Mouse (Mus musculus): ENCODE measurements around the gene Setd1b.

GRCm38 (mm10) chr5:123122181-123122580, 19.8 kb upstream of the Setd1b start:
- TF ChIP-seq CTCF (IDR thresholded peaks at IDR 0.05; ENCODE audit: extremely low read depth, insufficient read length, insufficient replicate concordance, low read depth, low read length) (peak; percentile 60; the same call in 1 of the 2 replicates), POLR2A (IDR thresholded peaks at IDR 0.05; ENCODE audit: low read depth, low read length) (no peak)
